Mouse (Mus musculus) myocyte (in vitro differentiated cells): Measurements from ENCODE around the gene Nsrp1.

Experiments used
- CEBPB ChIP-seq: IDR thresholded peaks from 2 replicates; pipeline ENCODE4 v1.6.1; 2011; ENCODE audit warnings: mild to moderate bottlenecking, moderate library complexity; ENCODE audit not compliant: poor library complexity, insufficient read depth, severe bottlenecking
- E2F4 ChIP-seq: IDR thresholded peaks from one replicate; pipeline ENCODE4 v1.6.1; 2011; ENCODE audit warnings: mild to moderate bottlenecking, control low read depth, moderate library complexity; ENCODE audit not compliant: insufficient read depth
- MAX ChIP-seq: IDR thresholded peaks from one replicate; pipeline ENCODE4 v1.6.1; 2011; ENCODE audit warnings: low read depth, mild to moderate bottlenecking, control low read depth
- MYOD1 ChIP-seq, 3 experiments: IDR thresholded peaks; one replicate each; pipeline ENCODE4 v1.6.1; 2011; ENCODE audit warnings: control low read depth in 2 of 3, low read depth in 2 of 3, mild to moderate bottlenecking in 2 of 3, moderate library complexity in 1 of 3; ENCODE audit not compliant: insufficient read length in 2 of 3, control insufficient read depth in 1 of 3
- MYOG ChIP-seq, 3 experiments: IDR thresholded peaks; one replicate each; pipeline ENCODE4 v1.6.1; 2011; ENCODE audit warnings: control low read depth in 2 of 3, low read depth in 2 of 3, mild to moderate bottlenecking in 2 of 3; ENCODE audit not compliant: insufficient read length in 2 of 3, control insufficient read depth in 1 of 3, insufficient read depth in 1 of 3
- POLR2A ChIP-seq: IDR thresholded peaks from one replicate; pipeline ENCODE4 v1.6.1; 2011; ENCODE audit warnings: low read depth, mild to moderate bottlenecking, control low read depth, moderate library complexity; ENCODE audit not compliant: insufficient read length
- POLR2AphosphoS2 ChIP-seq: IDR thresholded peaks from one replicate; pipeline ENCODE4 v1.6.1; 2011; ENCODE audit warnings: low read depth, control low read depth; ENCODE audit not compliant: insufficient read length
- REST ChIP-seq: IDR thresholded peaks from one replicate; pipeline ENCODE4 v1.6.1; 2011; ENCODE audit warnings: mild to moderate bottlenecking, control low read depth, moderate library complexity; ENCODE audit not compliant: insufficient read depth, insufficient read length
- TCF3 ChIP-seq: IDR thresholded peaks from one replicate; pipeline ENCODE4 v1.6.1; 2011; ENCODE audit warnings: low read depth, control low read depth; ENCODE audit not compliant: insufficient read length
- USF1 ChIP-seq: IDR thresholded peaks from one replicate; pipeline ENCODE4 v1.6.1; 2011; ENCODE audit warnings: low read depth, mild to moderate bottlenecking, control low read depth, moderate library complexity

GRCm38 (mm10) chr11:77106961-77107360, 28.7 kb upstream of the Nsrp1 start:
- TF ChIP-seq POLR2A (no peak), POLR2AphosphoS2 (no peak), MAX (no peak), USF1 (no peak), REST (no peak), MYOG (IDR thresholded peaks at IDR 0.05; ENCODE audit: control insufficient read depth in 1 of 3, insufficient read depth in 1 of 3, insufficient read length in 2 of 3, low read depth in 2 of 3) (no peak), CEBPB (no peak), TCF3 (no peak), E2F4 (no peak), MYOD1 (IDR thresholded peaks at IDR 0.05; ENCODE audit: control insufficient read depth in 1 of 3, insufficient read length in 2 of 3, low read depth in 2 of 3) (no peak)
